Mouse (Mus musculus) cerebellum, postnatal 10 days (tissue): ENCODE data around the gene 6720489N17Rik.
"Not testable (repeated sequence)": the region's sequence is repeated elsewhere in the genome, so short reads cannot be mapped to it uniquely, and the experiment has no call there.

Experiments used
- DNase-seq, 2 experiments: peaks; one replicate each; pipeline ENCODE4 v3.0.0; 2021; ENCODE audit warnings: mixed read lengths in 2 of 2

The 6720489N17Rik gene

GRCm38 (mm10) chr13:62623577-62624276, at the start of gene 6720489N17Rik:
Gene 6720489N17Rik (minus strand): TSS chr13:62624182.
- peak; percentile 79 to 84 for DNase-seq

DNA sequence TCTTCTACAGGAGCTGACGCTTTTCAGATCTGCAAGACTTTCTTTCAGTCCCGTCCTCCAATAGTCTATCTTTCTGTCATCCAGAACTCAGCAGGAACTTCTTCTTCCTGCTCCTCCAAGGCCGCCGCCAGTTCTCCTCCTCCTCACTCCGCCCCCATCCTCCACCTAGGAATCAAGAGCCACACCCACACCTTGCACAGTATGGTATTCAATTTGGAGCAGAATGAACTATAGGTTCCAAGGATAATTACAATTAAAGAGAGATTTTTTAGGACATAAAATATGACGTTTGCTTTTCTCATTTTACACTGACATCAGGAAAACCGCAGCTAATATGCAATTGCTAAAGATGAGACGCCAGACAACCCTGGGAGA, 29.4 kb upstream of the 6720489N17Rik start:
- DNase-seq, result no peak

DNA sequence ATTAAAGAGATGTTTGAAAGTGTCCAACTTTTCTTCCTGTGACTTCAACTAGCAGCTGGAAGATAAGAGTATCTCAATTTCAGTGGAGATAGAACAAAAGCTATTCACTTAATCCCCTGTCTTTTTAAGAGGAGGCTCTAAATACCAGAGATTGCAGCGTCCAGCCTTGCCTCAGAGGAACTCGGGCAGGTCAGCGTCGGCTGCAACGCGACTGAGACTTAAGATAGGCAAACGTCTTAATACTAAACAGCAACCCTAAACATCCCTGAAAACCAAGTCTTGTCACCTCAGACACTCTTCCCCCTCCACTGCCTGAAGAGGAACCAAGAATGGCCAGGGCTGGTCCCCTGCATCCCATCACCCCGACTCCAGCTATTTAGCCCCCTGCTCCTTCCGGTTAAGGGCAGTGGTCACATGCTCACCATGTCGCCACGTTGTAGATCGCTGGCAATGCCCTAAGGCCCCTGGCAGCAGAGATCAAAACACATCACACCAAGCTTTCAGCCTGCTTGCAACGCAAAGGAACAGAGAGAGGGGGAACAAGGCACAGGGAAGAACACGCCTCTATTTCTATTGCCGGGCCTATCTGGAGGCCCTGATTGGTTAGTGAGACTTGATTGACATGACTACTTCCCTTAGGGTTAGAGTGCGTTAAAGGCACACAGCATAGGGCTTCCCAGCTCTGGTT, 28.8 kb upstream of the 6720489N17Rik start:
- DNase-seq, result peak; percentile 78 to 79

DNA sequence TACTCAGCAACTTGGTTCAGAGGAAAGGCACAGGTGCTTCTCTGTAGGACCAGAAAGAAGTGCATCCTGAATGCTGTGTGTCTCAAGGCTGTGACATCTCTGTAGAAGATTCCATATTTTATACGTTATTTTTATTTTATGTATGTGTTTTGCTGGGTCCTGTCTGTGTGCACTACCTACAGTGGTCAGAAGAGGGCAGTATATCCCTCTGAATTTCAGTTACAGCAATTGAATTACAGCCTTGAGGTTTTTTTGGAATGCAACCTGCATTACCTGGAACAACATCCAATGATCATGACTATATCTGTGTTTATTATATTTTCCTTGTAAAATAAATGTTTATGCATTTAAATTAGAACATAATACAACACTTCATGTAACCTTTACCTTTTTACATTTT, 3.1 kb upstream of the 6720489N17Rik start:
- peak; percentile 54 to 66 for DNase-seq

DNA sequence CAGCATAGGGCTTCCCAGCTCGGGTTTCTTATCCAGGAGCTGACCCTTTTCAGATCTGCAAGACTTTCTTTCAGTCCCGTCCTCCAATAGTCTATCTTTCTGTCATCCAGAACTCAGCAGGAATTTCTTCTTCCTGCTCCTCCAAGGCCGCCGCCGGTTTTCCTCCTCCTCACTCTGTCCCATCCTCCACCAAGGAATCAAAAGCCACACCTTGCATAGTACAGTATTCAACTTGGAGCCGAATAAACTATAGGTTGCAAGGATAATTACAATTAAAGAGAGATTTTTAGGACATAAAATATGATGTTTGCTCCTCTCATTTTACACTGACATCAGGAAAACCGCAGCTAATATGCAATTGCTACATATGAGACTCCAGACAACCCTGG, 289 bp upstream of the 6720489N17Rik start:
- DNase-seq, result not testable (repeated sequence)

DNA sequence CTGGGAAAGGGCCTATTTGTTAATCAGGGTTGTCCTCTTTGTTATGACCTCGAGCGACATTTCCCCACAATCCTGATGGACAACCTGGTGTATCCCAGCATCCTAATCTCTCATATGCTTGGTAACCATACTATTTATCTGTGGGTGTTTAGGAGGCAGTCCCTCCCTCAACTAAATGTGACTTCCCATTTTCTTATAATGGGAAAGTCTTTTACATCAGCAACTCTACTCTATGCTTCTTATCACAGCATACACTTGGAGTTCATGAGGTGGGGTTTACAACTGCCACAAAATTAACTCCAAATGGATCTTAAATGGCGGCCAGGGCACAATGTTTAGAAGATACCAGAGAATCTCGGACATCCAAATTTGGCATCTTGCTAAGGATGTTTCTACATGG, 6.5 kb downstream of the 6720489N17Rik start:
- not testable (repeated sequence) for DNase-seq

GRCm38 (mm10) chr13:62571099-62571498, 52.9 kb downstream of the 6720489N17Rik start, which contains the start of gene Zfp934:
Gene Zfp934 (minus strand): TSS chr13:62571199.
- DNase-seq, result not testable (repeated sequence)

- DNase-seq, result peak; percentile 11 to 17
These were observed 62.3 kb downstream of the 6720489N17Rik start for GRCm38 (mm10) chr13:62561696-62562095.

- DNase-seq, result peak; percentile 54 to 63
These were observed 65.5 kb downstream of the 6720489N17Rik start, which contains the start of gene Zfp935 for GRCm38 (mm10) chr13:62558189-62559110. Gene Zfp935 (minus strand): TSS chr13:62558511.
